Comparison of ENCODE assay signal across 8 mouse cellular contexts in genomic region chr1:178336289-178336775, GRCm38 (mm10). TPM values are rescaled to one million over a fixed set of nuclear protein-coding genes. Genes with fewer than 3 reads are reported as not detected.
A peak's percentile ranks its signal among the peaks of the same experiment; 100 is the strongest.
DNase-seq lines count a peak whose midpoint lies in the region; ATAC-seq and TF ChIP-seq lines count a peak whose summit lies in the region.

No protein-coding gene starts in this region.

- peak overlapping the region; percentile 82 for H3K4me2 ChIP-seq in forebrain, embryonic 15.5 days (replicated peaks)
- peak overlapping the region; percentile 84 for H3K4me2 ChIP-seq in neural tube, embryonic 15.5 days

- peak; percentile 95 for ATAC-seq in forebrain, embryonic 15.5 days (replicated peaks)
- ATAC-seq in neural tube, embryonic 15.5 days (ENCODE audit: low FRiP score), result peak; percentile 92

- no peak for TF ChIP-seq POLR2A in ES-Bruce4 (IDR thresholded peaks at IDR 0.05; ENCODE audit: insufficient read depth, low read length)
- TF ChIP-seq POLR2A in lung, adult 2 months (IDR thresholded peaks at IDR 0.05; ENCODE audit: borderline replicate concordance, extremely low read depth, low read depth, low read length), result no peak

- peaks cover 52% of the 10 kb centered on the region for H3K36me3 ChIP-seq in ES-Bruce4 (ENCODE audit: control insufficient read depth, insufficient read depth, low read length, poor library complexity, severe bottlenecking)
- peaks cover 35% of the 10 kb centered on the region for H3K36me3 ChIP-seq in forebrain, embryonic 15.5 days
- H3K36me3 ChIP-seq in neural tube, embryonic 15.5 days, result peaks cover 25% of the 10 kb centered on the region

- peak overlapping the region; percentile 97 for H3K4me3 ChIP-seq in ES-Bruce4 (ENCODE audit: low read depth, low read length)
- H3K4me3 ChIP-seq in forebrain, embryonic 15.5 days, result peak overlapping the region; percentile 100
- H3K4me3 ChIP-seq in layer of hippocampus, adult 2 months, result peak overlapping the region; percentile 97
- peak overlapping the region; percentile 93 for H3K4me3 ChIP-seq in lung, adult 2 months (replicated peaks; ENCODE audit: extremely low read depth, low read depth, low read length)
- peak overlapping the region; percentile 96 for H3K4me3 ChIP-seq in neural tube, embryonic 15.5 days (replicated peaks)

- peak overlapping the region; percentile 97 for H3K27ac ChIP-seq in ES-Bruce4 (ENCODE audit: insufficient read depth, low read length)
- H3K27ac ChIP-seq in forebrain, embryonic 15.5 days (replicated peaks), result peak overlapping the region; percentile 100
- peak overlapping the region; percentile 100 for H3K27ac ChIP-seq in layer of hippocampus, adult 2 months
- peak overlapping the region; percentile 98 for H3K27ac ChIP-seq in neural tube, embryonic 15.5 days (replicated peaks)

- 0% methylated on average over 46 of the region's 53 CpGs for WGBS in forebrain, embryonic 15.5 days
- 0% methylated on average over 41 of the region's 53 CpGs for WGBS in lung, adult 2 months
- under 1% methylated on average over 45 of the region's 53 CpGs for whole genome bisulfite sequencing in neural tube, embryonic 15.5 days

- H3K9ac ChIP-seq in ES-Bruce4 (ENCODE audit: low read depth, poor library complexity, severe bottlenecking), result peak overlapping the region; percentile 98
- peak overlapping the region; percentile 100 for H3K9ac ChIP-seq in forebrain, embryonic 15.5 days (replicated peaks)
- H3K9ac ChIP-seq in neural tube, embryonic 15.5 days (replicated peaks), result peak overlapping the region; percentile 100

- intact Hi-C loops in heart, postnatal 25 days (cut with DNase I), result loop anchor here (1.0 kb wide), 2 partner anchors 17 to 33 kb away; partner anchors contain the start of gene Cox20

- H3K9me3 ChIP-seq in ES-Bruce4 (replicated peaks; ENCODE audit: control insufficient read depth, insufficient read depth, low read length, poor library complexity, severe bottlenecking), result no peaks in the 10 kb centered on the region
- no peaks in the 10 kb centered on the region for H3K9me3 ChIP-seq in forebrain, embryonic 15.5 days
- H3K9me3 ChIP-seq in neural tube, embryonic 15.5 days (replicated peaks), result no peaks in the 10 kb centered on the region

- TF ChIP-seq EP300 in ES-Bruce4 (IDR thresholded peaks at IDR 0.05; ENCODE audit: insufficient read depth, low read depth, low read length), result peak; percentile 50; the same call in 1 of the 2 replicates

- H3K4me1 ChIP-seq in ES-Bruce4 (ENCODE audit: control insufficient read depth, insufficient read depth, low read length), result no peaks in the 10 kb centered on the region
- peaks cover 36% of the 10 kb centered on the region for H3K4me1 ChIP-seq in forebrain, embryonic 15.5 days
- peaks cover 10% of the 10 kb centered on the region for H3K4me1 ChIP-seq in lung, adult 2 months (ENCODE audit: control insufficient read depth, insufficient read depth, low read length)
- peaks cover 29% of the 10 kb centered on the region for H3K4me1 ChIP-seq in neural tube, embryonic 15.5 days

- H3K27me3 ChIP-seq in ES-Bruce4 (ENCODE audit: control insufficient read depth, insufficient read depth, low read length, poor library complexity, severe bottlenecking), result no peaks in the 10 kb centered on the region
- H3K27me3 ChIP-seq in forebrain, embryonic 15.5 days, result no peaks in the 10 kb centered on the region
- H3K27me3 ChIP-seq in neural tube, embryonic 15.5 days (replicated peaks), result no peaks in the 10 kb centered on the region

- TF ChIP-seq CTCF in ES-Bruce4 (IDR thresholded peaks at IDR 0.05; ENCODE audit: low read depth, low read length), result no peak
- no peak for TF ChIP-seq CTCF in layer of hippocampus, adult 2 months (conservative IDR thresholded peaks at IDR 0.05)
- no peak for TF ChIP-seq CTCF in lung, adult 2 months (IDR thresholded peaks at IDR 0.05; ENCODE audit: insufficient read depth, low read length)

- DNase-seq in cerebellum, adult 11 months, result peak; percentile 92
- DNase-seq in heart, postnatal 25 days (ENCODE audit: low spot score), result peak; percentile 91
- DNase-seq in layer of hippocampus, adult 2 months (ENCODE audit: low spot score in 2 of 2), result peak; percentile 90 to 94
- DNase-seq in lung, adult 2 months, result peak; percentile 94
- peak; percentile 98 for DNase-seq in testis, postnatal 10 days (ENCODE audit: low spot score)

RNA-seq across cellular contexts. Expression of gene Hnrnpu, which starts 1.3 kb away (rescaled TPM):
- polyA plus RNA-seq in ES-Bruce4 (2011; ENCODE audit: insufficient read depth, insufficient read length, low read depth, missing spikeins), result 1,120 and 1,155 TPM in 2 replicates
- 410 and 421 TPM in 2 replicates for polyA plus RNA-seq in forebrain, embryonic 15.5 days (2015; fragmentation: Nextera tagmentation; extraction: Ambion mirVana)
- total RNA-seq in heart, postnatal 25 days (2021), result 100 to 1,000 TPM; 158 to 184 TPM
- 100 to 1,000 TPM; 431 to 439 TPM for total RNA-seq in layer of hippocampus, adult 2 months (2021)
- polyA plus RNA-seq in lung, adult 2 months (2012; rRNA removed), result 48.3 and 65.0 TPM in 2 replicates
- 224 and 254 TPM in 2 replicates for polyA plus RNA-seq in neural tube, embryonic 15.5 days (2015; fragmentation: Nextera tagmentation; extraction: Ambion mirVana)

RNA-seq across cellular contexts. Expression of gene Cox20, which starts 17.4 kb away (rescaled TPM):
- 26.5 and 27.7 TPM in 2 replicates for polyA plus RNA-seq in ES-Bruce4 (2011; ENCODE audit: insufficient read depth, insufficient read length, low read depth, missing spikeins)
- 140 and 150 TPM in 2 replicates for polyA plus RNA-seq in forebrain, embryonic 15.5 days (2015; fragmentation: Nextera tagmentation; extraction: Ambion mirVana)
- total RNA-seq in heart, postnatal 25 days (2021), result 100 to 1,000 TPM; 103 to 125 TPM
- 10 to 100 TPM; 33.2 to 38.4 TPM for total RNA-seq in layer of hippocampus, adult 2 months (2021)
- polyA plus RNA-seq in lung, adult 2 months (2012; rRNA removed), result 7.3 and 12.4 TPM in 2 replicates
- polyA plus RNA-seq in neural tube, embryonic 15.5 days (2015; fragmentation: Nextera tagmentation; extraction: Ambion mirVana), result 115 and 122 TPM in 2 replicates

Comparison
In these comparisons a context has a peak if more than half of its experiments do, and no peak if none do; other contexts are left out.
1. Peak in every context shown above with its lines: DNase-seq, ATAC-seq, H3K4me3 ChIP-seq and H3K27ac ChIP-seq.